Mouse (Mus musculus) G1E (cell line): Measurements from ENCODE around the gene Ccdc7a.

Experiments used
- CTCF ChIP-seq: IDR thresholded peaks from 2 replicates; pipeline ENCODE4 v1.5.1; 2012; ENCODE audit warnings: low read depth, low read length, inconsistent platforms, mixed read lengths
- GATA1 ChIP-seq: IDR thresholded peaks from 2 replicates; pipeline ENCODE4 v1.6.1; 2012; ENCODE audit warnings: borderline replicate concordance, low read length, inconsistent platforms, mixed read lengths
- POLR2AphosphoS5 ChIP-seq: IDR thresholded peaks from 2 replicates; pipeline ENCODE4 v1.6.1; 2012; ENCODE audit warnings: low read depth, low read length, inconsistent platforms; ENCODE audit not compliant: insufficient replicate concordance
- TAL1 ChIP-seq: conservative IDR thresholded peaks from 2 replicates; pipeline ENCODE4 v1.6.1; 2012; ENCODE audit warnings: low read depth, low read length, inconsistent platforms, mixed read lengths

GRCm38 (mm10) chr8:128843749-128844148 is 221.6 kb downstream of the Ccdc7a start:
- TF ChIP-seq CTCF, result no peak
- no peak for TF ChIP-seq POLR2AphosphoS5
- TF ChIP-seq GATA1, result no peak
- TF ChIP-seq TAL1, result no peak
